Mouse (Mus musculus): ENCODE data around the gene Arhgef1. TPM values are rescaled to one million over a fixed set of nuclear protein-coding genes. Genes with fewer than 3 reads are reported as not detected.

The Arhgef1 gene
- polyA plus RNA-seq, 1 experiment, result 114 TPM

DNA sequence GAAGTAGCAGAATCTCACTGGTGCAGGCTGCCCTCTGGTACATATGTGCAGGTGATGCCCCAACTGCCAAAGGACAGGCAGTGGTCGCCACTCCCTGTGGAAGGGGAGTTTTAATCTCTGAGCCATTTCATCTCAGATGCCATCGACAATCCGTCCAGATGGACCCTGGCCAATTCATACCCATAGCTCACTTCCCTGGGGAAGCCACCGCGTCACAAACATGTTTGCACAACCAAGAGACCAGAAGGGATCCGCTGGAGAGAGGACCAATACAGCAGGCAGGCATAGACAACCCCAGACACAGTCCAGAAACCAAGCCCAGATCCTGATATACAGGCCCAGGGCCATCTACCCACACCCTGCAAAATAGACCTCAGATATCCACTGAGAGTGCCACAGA lies 27.8 kb downstream of the Arhgef1 start:
- 31% methylated on average over 6 of the region's 6 CpGs for WGBS
- no peak for DNase-seq (ENCODE audit: low read depth, low spot score)

DNA sequence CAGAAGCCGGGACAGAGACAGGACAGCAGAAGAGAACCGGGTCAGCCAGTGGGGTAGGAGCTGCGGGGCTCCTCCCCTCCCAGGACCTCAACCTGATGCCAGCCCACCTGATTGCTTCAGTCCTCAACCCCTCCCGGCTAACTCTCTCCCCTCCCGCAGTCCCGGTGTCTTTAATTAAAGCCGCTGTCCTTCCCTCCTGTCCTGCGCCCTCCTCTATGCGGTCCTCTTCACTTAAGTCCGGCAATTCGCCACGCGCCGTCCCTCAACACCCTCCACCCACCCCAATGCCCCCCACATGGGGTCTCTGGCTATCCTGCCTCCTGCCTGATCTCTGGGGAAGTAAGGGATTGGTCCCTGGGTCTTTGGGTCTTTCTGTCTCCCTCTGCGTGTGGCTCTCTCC lies 28.9 kb downstream of the Arhgef1 start:
- no peak for DNase-seq (ENCODE audit: low read depth, low spot score)
- 4% methylated on average over 15 of the region's 15 CpGs for WGBS

DNA sequence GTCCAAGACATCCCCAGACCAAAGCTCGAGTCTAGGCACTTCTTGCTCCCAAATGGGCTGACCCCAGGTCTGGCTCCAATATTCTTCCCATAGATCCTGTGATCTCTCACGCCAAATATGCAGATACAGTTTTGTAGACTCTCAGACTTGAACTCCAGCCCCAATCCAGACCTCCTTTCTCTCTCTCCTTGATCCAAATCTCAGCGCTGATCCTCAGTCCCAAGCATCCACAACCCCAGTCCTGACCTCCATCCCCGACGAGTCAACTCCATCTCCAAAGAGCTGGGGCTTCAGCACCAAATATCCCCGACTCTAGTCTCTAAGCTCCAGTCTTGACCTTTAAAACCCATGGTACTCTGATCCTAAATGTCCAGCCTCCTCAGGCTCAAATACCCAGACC lies 40.9 kb downstream of the Arhgef1 start:
- DNase-seq (ENCODE audit: low read depth, low spot score), result no peak
- 9% methylated on average over 6 of the region's 6 CpGs for WGBS

DNA sequence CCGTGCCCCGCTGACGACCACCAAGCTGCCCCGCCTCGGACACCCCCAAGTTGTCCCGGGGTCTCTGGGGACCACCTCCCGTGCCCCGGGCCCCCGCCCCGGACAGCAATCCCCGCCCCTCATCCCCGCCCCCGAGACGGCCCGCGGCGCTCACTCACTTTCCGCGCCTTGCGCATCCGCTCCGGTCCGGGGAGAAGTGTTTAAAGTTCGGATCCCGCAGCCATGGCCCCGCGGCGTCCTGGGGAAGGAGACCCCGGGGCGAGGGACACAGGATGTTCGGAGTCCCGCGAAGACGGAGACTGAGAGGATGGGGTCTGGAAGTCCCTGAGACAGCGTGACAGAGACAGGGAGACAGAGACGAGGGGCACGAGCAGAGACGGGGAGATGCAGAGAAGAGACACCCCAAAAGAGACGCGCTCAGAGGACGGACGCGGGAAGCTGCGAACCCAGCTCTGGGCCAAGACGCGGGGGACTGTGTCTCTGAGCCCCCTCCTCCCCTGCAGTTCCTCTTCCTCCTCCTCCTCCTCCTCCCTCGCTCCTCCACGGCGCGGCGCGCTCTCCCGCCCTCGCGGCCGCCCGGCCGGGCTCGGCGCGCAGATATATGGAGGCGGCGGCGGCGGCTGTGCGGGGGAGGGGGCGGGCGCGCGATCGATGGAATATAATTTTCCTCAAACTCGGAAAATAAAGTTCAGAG lies 41.7 kb downstream of the Arhgef1 start, which contains the start of gene Gm4881:
Gene Gm4881, minus strand, starts transcription at position 238 of the 694 bp plus-strand sequence.
- no peak for DNase-seq (ENCODE audit: low read depth, low spot score)

DNA sequence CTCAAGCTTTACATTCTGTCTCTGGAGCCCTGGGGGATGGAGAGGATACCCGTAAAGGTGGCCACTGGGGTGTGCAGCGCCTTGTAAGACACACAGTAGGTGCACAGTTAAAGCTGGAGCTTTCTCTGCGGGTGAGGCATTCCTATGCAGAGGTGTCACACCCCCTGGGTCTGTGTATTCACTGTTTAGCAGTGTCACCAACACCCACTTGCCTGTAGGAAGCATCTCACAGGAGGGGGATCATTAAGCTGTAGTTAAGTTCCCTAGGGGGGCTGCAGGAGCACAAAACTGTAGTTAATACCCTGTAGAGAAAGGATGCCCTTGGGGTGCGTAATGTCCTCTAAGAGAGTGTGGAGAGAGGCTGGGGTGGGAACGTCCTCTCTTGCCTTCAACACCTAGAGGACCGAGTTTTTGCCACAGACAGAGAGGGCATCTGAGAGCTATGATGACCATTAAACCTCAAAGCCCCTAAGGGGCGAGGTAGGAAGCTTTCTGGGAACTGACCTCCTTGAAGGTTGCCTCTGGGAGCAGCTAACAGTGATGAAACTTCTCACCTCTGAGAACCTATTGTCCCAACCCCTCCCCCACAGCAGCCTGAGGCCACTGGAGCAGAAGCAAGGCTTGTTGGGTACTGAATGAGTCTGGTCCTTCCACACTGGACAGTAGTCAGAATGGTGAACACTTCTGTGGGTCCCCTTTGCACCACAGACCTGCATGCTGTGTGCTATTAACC lies 44.8 kb downstream of the Arhgef1 start:
- no peak for DNase-seq (ENCODE audit: low read depth, low spot score)
- 7% methylated on average over 7 of the region's 7 CpGs for WGBS

More for the DNA sequence above, 41.7 kb downstream of the Arhgef1 start, which contains the start of gene Gm4881:
- WGBS, result 2% methylated on average over 72 of the region's 72 CpGs

DNA sequence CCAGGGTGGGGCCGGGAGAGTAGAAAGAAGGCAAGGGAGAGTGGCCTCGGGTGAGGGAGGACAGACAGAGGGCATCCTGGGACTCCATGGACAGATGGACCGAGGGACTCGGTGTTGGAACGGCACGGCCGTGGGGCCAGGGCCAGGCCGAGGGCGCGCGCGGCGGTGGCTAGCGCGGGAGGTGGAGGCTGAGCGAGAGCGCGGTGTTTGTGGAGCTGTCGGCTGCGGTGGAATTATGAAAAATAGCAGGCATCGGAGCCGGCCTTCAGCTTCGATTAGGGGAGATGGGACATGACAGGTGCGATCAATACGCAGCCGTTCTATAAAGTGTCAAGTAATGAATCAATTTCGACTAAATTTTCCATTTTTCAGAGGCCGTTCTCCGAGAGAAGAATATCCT lies 46.1 kb downstream of the Arhgef1 start:
- no peak for DNase-seq (ENCODE audit: low read depth, low spot score)
- WGBS, result 4% methylated on average over 29 of the region's 29 CpGs

DNA sequence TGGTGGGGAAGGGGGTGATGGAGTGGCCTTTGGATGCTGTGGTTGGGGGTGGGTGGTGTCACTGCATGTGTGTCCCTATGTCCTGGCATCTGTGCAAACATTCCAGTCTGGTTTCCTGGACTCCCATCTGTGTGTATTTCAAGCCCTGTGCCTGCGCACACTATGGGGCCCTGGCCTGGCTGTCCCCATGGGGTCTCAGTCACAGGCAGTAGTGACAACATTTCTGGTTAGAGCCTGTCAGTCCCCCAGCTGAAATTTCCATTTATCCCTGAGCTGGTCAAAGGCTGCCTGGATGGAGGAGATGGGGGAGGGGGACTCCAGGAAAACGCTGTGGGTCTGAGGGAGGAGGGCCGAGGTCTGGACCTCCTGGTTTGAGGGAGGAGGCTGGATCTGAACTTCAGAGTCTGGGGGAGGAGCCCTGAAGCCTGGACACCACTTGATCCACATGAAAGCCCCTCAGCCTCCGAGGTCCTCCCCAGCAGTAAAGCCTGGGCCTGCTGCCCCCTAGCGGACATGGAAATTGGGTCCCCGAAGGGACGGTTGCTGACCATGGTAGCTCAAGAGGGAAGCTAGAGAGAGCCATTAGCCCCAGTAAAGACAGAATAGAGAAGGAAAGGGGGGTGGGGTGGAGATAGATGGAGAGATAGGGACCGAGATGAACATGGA lies 47.4 kb downstream of the Arhgef1 start:
- 2% methylated on average over 8 of the region's 8 CpGs for WGBS
- DNase-seq (ENCODE audit: low read depth, low spot score), result peak; percentile 28

DNA sequence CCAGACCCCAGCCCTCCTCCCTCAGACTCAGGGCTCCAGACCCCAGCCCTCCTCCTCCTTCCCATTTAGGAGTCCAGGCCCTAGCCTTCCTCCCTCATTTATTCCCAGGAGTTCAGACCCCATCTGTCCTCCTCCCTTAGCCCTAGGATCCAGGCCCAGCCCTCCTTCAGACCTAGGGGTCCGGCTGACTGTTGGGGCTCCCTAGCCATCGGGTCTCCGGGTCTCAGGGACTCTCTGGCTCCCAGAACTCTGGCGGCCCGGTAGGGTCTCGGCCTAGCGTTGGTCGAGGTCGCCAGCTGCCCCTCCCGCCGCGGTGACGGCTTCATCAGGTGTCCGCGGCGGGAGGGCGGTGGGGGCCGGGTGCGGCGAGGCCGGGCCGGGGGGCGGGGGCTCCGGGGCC lies 51.3 kb downstream of the Arhgef1 start:
- no peak for DNase-seq (ENCODE audit: low read depth, low spot score)
- WGBS, result 2% methylated on average over 24 of the region's 24 CpGs

DNA sequence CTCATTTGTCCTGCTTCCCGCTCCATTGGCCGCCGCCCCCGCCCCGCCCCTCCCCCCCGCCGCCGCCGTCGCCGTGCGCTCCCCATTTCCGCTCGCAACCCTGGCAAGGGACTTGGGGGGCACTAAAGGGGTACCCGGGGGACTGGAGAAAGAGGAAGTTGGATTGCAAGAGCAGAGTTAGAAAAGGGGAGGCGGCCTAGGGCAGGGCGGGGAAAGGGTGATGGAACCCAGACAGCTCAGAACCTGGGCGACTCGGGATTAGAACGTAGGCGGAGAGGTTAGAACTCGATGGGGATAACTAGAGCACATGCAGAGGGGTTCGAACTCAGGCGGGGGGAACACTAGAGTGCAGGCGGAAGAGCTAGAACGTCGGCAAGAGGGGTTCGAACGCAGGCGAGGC lies 51.7 kb downstream of the Arhgef1 start:
- no peak for DNase-seq (ENCODE audit: low read depth, low spot score)

DNA sequence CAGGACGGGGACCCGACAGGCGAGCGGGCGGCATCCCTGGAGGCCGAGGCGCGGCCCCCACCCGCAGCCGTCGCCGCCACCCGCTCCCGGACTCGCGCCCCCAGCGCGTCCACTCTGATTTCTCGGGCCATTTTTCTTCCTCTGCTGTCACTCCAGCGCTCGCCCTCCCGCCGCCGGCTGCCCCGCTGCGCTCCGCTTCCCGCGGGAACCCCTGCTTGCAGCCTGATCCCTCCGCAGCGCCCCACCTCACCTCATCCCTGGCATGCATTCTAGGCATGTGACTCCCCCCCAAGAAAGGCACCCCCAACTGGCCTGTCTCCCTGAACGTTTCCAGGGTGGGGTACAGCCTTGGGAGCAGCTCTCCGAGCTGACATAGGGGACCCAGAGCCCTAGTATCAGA lies 52.5 kb downstream of the Arhgef1 start:
- 12% methylated on average over 31 of the region's 33 CpGs for WGBS

More for the DNA sequence above, 51.7 kb downstream of the Arhgef1 start:
- 2% methylated on average over 27 of the region's 30 CpGs for WGBS

DNA sequence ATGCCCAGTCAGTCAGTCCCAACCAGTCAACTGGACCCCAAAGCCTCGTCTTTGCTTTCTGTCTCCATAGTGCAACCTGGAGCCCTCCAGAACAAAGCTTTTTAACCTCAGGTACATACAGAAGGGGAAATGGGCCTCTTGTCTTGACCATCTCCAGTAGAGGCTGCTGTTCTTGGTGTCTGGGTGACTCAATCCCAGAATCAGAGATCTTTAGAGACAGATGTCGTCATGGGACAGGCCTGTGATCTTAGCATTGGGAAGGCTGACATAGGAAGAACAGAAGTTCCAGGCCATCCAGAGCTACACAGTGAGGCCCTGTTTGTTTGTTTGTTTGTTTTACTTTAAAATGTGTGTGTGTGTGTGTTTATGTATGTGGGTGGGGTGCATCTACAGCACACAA lies 61.6 kb downstream of the Arhgef1 start:
- WGBS, result 64% methylated on average over 2 of the region's 2 CpGs

More for the DNA sequence above, 52.5 kb downstream of the Arhgef1 start:
- no peak for DNase-seq (ENCODE audit: low read depth, low spot score)

DNA sequence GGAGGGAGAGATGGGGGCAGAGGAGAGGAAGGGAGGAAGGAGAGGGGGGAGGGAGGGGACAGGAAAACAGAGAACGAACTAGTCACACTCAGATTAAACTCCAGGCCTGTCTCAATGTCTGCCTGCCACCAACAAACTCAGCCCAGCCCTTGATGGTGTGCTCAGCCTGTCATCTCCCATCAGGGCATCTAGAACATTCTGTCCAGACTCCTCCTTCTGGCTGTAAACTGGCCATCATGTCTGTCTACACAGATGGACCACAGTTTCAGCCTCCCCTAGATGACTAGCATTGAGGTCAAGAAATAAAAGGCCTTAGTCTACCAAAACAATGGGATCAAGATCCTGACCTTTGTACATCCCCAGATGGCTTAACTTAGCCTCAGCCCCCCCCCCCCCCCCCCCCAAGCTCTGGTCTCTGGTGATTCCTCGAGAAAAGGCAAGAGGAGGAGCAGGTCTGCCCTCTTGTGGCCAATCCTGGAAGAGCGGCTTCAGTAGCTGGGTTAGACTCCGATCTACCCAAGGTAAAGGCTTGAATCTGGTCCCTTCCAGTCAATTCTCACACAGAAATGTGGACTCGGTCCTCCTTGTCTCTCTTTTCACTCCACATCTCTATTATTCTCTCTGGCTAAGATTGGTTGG lies 62.3 kb downstream of the Arhgef1 start:
- DNase-seq (ENCODE audit: low read depth, low spot score), result peak; percentile 36
- 13% methylated on average over 5 of the region's 5 CpGs for WGBS

More for the DNA sequence above, 61.6 kb downstream of the Arhgef1 start:
- DNase-seq (ENCODE audit: low read depth, low spot score), result no peak

DNA sequence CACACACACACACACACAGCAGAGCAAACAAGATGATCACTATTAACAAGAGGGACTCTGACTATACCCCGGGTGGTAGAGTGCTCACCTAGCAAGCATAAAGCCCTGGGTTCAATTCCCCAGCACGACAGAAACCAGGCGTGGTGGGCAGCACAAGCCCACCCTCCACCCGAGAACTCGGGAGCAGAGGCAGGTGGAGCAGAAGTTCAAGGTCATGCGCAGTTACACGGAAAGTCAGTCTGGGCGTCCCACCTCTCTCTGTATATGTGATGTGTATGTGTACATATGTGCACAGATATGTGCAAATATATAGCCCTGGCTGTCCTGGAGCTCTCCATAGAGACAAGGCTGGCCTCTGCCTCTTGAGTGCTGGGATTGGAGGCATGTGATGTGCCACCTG lies 65.3 kb downstream of the Arhgef1 start:
- DNase-seq (ENCODE audit: low read depth, low spot score), result no peak
- WGBS, result 70% methylated on average over 8 of the region's 8 CpGs

DNA sequence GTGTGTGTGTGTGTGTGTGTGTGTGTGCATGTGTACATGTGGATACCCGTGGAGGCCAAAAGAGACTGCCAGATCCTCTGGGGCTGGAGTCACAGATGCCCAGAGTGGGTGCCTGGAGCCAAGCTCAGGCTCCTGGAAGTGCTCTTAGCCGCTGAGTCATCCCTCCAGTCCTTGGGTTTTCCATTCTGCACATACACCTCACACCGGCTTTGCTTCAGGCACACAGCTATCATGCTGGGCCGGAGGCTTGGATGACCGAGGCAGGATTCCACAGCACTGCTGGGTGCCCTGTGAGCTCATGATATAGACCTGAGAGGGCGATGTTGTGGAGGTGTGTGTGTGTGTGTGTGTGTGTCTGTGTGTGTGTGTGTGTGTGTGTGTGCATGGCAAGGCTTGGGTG lies 65.8 kb downstream of the Arhgef1 start:
- 72% methylated on average over 6 of the region's 6 CpGs for WGBS
- DNase-seq (ENCODE audit: low read depth, low spot score), result no peak

DNA sequence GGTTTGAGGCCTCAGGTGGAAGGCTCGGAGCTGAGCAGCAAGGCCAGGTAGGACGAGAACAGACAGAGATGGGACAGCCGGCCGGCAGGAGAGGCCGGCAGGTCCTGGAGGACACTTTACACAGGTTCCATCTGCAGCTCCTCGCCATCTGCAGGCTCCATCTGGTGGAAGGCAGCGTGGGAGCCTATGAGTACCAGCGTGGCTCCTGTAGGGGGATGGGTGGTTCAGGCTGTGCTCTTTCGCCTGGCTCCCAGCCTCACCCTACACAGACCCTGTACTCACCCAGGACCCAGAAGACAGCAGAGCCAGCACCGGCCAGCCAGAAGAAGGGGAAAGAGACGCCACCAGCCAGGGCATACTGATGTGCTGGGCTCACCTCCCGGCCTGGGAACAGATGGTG lies 67.1 kb downstream of the Arhgef1 start:
- DNase-seq (ENCODE audit: low read depth, low spot score), result no peak
- WGBS, result 87% methylated on average over 12 of the region's 12 CpGs

DNA sequence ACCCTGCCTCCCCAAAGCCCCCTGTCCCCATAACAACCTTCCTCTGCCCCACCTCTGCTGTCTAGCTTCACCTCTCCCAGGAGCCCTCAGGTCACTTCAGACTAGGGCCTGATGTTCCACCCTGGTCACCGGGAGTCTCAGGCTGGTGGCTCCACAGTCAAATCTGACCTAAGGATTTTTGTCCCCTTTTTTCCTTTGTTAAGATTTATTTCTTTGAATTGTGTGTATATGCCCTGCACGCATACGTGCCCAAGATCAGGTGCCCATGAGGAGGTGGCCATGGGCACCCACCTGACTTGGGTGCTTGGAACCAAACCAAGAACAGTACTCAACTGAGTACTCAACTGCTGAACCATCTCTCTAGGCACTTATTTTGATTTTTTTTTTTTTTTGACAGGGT lies 67.6 kb downstream of the Arhgef1 start:
- 97% methylated on average over 3 of the region's 3 CpGs for WGBS
- DNase-seq (ENCODE audit: low read depth, low spot score), result no peak

DNA sequence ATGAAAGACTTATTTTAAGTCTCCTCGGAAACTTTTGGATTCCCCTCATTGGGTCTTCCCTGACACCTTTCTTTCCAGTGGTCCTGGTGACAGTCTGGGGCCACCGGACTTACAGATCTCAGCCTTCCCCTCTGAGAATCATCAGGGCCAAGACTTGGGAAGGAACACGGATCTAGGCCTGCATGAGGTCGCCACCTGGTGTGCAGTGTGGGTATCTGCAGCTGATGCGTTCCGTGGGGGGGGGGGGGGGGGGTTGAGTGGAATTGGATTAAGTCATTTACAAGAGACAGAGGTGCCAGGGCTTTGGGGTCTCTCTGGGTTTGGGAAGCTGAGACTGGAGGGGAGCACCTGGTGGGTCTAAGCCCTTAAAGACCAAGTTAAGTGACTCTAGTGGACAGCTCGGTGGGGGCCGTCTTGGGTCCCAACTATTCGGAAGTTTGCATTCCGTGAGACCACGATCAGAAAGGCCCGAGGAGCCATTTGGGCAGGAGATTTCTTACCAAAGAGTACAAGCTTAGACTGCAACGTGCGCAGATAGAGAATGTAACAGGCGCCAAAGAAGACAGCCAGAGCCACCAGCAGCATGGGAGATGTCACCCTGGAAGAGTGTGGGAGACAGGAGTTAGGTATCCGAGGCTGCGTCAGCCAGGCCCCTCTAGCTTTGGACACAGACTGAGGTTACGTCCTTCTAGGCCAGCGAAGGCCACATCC lies 68.7 kb downstream of the Arhgef1 start:
- 7% methylated on average over 19 of the region's 19 CpGs for WGBS
- DNase-seq (ENCODE audit: low read depth, low spot score), result peak; percentile 13

DNA sequence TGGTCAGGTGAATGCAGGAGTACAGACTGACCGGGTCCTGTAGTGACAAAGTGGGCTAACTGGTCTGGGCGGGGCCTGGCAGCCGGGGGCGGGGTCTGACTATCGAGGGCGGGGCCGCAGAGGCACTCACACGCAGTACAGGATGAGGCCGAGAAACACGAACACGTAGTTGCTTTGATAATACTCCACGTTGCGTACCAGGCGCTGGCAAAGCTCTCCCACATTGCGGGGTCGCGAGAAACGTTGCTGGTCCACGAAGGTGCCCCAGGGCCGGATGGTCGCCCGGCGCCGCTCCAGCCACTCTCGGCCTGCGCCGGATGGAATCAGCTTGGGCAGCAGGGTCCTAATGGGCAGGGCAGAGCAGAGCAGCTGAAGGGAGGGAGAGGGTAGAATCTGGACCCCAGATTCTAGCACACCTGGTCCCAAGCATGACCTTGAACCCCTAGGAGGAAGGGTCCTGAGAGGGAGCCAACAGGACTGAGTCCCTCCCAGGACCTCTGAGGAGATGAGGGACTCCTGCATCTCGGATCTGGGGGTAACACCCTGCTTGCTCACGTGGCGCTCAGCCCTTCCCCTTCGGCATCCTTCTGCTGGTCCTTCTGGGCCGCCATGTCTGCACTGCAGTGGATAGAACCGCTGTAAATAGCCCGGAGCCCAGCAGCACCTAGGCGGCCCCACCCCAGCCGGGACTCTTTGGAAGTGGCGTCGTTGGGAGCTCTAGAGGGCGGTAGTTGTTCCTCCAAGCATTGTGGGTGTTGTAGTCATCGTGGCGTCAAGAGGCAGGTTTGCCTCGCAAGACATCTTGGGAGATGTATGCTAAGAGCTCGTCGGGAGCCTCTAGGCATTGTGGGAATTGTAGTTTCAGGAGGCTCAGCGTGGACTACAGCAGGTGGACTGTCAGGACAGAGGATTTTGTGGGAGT lies 69.5 kb downstream of the Arhgef1 start, which contains the start of gene Rabac1:
Gene Rabac1, minus strand, starts transcription at position 783 of the 922 bp plus-strand sequence.
- peak; percentile 98 for DNase-seq (ENCODE audit: low read depth, low spot score)
- WGBS, result under 1% methylated on average over 45 of the region's 45 CpGs
